Mouse (Mus musculus) Muller cell, postnatal 12 days (primary cell): ENCODE data around the gene Oas1c.

Source experiments
- DNase-seq: peaks from one replicate; pipeline ENCODE4 v3.0.0-alpha.2; 2015; ENCODE audit errors: inconsistent ontology term

Gene Oas1c

DNA sequence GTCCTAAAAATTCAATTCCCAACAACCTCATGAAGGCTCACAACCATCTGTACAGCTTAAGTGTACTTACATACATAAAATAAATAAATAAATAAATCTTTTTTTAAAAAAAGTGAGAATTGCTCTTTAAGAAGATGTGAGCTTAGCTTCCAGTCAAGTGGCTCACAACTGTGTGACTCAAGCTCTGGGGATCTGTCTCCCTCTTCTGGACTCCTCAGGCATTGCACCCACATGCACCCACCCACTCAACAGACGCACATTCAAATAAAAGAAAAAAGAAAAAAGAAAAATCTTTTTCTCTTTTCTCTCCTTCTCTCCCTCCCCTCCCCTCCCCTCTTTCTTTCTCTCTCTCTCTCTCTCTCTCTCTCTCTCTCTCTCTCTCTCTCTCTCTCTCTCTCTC lies 30.7 kb downstream of the Oas1c start:
- no peak for DNase-seq

DNA sequence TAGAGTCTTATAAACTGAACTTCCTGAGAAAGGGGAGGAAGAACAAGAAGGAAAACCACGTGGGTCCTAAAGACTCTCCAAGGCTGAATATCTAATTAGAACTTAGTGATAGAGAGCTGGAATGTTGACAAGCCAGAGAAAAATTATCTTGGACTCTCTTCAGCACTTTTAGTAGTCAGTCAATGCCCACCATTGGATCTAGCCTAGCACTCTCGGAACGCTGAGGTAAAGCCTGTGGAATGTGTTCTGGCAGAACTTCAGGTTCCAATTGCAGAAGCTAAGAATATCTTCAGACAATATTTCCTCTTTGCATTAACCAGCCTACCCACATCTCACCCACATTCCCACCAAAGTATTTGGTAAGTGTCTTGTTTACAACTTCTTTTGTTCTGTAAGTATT lies 32.4 kb downstream of the Oas1c start:
- DNase-seq = peak; percentile 77

DNA sequence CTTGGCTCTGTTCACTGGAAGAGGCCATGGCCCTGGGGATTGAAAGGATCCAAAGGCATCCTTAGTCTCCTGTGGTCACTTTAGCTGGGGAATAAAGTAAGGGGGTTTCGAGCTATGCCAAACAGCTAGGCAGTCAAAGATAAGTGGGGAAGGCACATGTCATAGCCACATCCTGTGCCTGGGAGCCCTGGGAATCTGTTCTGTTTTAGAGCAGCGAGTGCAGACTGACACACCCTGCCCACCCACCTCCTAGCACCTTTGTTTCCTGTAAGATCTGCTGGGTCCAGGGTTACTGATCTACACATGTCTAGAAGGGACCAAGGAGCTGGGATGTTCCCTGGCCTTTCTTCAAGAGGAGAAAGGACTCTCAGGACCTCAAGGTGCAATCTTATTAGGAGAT lies 33.4 kb downstream of the Oas1c start:
- no peak for DNase-seq

DNA sequence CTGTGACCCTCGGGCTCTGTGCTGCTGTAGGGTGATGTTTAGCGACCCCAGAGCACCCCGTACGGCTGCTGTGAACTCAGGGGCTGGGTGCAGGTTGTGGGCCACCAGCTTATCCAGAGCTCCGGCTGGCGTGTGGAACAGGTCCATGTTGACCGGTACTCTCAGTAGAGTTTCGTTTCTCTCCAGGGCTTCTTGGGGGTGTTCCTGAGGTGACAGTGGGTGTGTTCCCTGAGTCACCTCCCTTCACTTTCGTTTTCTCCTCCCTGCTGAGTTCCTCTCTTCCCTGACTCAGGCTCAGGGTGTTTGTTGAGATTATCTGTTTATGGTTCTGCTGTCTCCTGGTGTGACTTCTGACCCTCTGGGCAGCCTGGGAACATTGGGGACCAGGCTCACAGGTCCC lies 34.8 kb downstream of the Oas1c start, which contains the start of gene Oas3:
Gene Oas3 (minus strand): TSS at position 184 of the 400 bp plus-strand sequence.
- DNase-seq = no peak

DNA sequence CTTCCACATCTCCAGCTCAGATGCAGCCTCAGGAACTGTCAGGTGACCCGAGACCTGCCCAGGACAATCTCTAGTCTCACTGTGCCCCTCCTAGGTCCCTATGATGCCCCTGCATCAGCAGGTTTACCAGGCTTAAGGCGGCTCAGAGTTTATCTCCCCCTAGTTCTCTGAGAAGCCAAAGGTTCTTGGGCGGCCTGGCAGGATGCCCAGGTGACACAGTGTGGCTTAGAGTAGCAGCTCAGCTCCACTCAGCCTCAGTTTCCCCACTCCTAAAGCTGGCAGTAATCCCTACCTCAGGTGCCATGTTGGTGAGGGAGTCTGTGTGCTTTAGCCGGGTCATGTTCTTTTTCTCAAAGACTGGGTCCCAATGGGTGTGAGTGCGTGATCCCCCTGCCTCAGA lies 35.5 kb downstream of the Oas1c start:
- DNase-seq = no peak

DNA sequence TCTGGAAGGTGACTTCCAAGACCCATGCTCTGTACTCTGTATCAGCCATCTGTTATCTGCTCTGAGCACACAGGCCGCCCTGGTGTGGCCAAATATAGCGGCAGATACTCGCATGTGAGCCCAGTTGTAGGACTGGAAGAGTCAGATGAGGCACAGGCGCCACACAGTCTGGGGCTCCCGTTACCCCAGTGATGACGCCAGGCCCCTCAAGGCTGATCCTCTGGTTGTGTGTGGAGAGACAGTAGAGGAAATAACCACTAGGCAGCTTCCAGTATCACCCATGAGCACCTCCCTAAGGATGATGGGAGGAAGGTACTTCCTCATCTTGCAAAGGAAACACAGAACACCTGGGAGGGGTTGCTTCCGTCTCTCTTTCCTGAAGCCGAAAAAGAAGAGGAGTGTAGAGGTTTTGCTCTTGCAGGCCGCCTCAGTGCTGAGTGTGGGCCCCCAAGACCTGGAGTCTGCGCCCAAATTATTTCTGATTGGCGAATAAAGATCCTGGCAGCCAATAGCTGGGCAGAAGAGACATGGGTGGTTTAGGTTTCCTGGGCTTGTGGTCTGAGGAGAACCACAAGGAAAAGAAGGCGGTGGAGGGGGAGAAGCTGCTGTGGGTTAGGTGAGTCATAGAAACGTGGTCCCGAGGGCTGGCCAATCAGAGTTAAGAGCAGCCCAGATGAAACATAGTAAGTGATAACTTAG lies 36.9 kb downstream of the Oas1c start:
- DNase-seq = no peak

DNA sequence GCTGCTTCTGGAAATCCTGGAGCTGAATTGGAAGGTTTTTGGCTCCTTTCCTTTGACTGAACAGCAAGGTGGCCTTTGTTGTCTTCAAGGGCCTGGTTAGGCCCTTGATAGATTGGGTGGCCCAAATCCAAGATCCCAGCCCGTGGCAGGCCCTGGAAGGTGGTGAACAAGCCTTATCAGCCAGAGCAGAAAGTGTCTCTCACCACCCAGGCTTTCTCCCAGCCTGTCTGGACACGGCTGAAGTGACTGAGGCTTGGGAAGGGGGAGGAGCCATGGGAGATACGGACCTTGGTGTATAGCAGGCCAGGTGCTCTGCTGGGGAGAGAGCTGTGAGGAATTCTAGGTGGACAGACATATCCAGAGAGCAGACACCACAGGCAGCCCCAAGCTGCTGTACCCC lies 42.9 kb downstream of the Oas1c start:
- no peak for DNase-seq

DNA sequence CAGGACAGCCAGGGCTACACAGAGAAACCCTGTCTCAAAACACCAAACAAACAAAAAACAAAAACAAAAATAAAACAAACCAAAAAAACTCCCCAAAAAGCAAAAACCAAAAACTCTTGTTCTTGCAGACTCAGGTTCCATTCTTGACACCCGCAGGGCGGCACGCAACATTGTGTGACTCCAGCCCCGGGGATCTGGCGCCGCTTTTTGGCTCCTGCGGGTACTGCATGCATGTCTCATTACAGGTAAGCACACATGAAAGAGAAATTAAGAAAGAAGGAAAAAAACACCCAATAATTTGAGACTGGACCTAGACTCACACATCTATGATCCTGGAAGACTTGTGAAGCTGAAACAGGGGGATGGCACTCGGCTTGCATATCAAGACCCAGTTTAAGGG lies 47.3 kb downstream of the Oas1c start:
- no peak for DNase-seq

DNA sequence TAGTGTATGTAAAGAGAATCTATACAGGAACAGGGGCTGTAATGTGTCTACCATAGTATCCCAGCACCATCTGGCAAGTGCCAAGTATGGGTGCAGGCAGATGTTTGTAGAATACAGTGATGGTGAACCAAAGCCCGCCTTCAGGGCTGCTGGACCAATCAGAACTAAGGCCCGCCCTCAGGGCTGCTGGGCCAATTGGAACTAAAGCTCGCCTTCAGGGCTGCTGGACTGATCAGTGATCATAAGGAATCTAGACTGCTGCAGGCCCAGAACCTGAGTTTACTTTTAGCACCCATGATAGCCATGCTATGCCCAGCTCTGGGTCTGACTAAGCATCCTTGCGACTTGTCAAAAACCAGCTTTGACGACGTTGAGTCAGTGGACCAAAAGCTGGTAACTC lies 50.4 kb downstream of the Oas1c start:
- DNase-seq = no peak

DNA sequence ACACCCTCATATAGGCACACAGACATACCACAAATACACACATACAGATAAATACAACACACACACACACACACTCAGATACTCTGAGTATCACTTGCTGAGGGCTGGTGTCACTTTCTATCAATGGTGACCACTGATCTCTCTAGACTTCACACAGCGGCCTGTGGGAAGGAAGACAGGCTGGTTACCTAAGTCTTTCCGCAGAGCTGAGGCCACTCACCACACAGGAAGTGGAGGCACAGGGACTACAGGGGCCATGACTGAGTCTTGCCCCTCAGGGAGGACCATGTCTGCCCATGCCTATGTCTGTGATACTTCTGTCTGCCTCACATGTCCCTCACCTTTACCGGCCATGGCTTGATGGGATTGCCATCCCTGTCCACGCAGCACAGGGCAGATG lies 58.1 kb downstream of the Oas1c start:
- DNase-seq = no peak

DNA sequence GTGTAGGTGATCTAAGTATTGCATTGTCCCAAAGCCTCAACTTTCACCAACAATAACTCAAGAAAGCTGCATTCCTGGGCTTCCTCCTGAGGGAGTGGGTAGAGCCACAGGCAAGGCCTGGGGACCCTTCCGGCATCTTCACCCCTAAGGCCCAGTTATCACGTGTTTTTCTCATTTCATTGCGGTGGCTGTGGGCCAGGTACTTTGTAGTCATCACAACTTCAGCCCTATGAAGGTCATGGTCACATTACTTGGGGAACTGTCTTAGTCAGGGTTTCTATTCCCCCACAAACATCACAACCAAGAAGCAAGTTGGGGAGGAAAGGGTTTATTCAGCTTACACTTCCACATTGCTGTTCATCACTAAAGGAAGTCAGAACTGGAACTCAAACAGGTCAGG lies 59.5 kb downstream of the Oas1c start:
- DNase-seq = no peak

DNA sequence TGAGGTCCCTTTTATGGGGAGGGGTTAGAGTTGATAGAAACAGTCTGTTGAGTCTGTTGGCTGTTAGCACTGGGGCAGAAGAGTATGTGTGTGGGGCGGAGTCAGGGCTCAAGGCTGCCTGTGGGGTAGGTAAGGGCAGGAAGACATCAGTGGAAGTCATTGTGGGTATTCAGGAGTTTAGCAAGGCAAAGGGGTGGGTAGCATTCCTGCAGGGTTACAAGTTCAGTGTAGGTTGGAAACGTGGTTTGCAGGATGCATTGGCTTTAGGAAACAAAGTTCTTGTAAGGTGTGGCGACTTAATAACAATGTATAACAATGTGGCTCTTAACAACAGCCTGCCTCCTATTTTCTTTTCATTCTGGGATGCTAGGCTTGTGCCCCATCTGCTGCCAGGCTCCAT lies 61.1 kb downstream of the Oas1c start:
- no peak for DNase-seq
